Mouse (Mus musculus): Measurements from ENCODE around the gene Phtf2.

Phtf2 gene

GRCm38 (mm10) chr5:20881915-20882800 is at the start of gene Phtf2, which contains the start of gene Tmem60:
TSS of gene Phtf2 (minus strand) at chr5:20882124.
TSS of gene Tmem60 (plus strand) at chr5:20882191.
- DNase-seq: peak; percentile 99

GRCm38 (mm10) chr5:20931300-20931699 is 49.4 kb upstream of the Phtf2 start:
- DNase-seq: no peak

GRCm38 (mm10) chr5:20930430-20930829 is 48.5 kb upstream of the Phtf2 start:
- DNase-seq: no peak

GRCm38 (mm10) chr5:20929669-20930151 is 47.8 kb upstream of the Phtf2 start:
- no peak for DNase-seq

- DNase-seq: no peak
These were observed 43.5 kb upstream of the Phtf2 start for GRCm38 (mm10) chr5:20925451-20925850.

GRCm38 (mm10) chr5:20924608-20925007 is 42.7 kb upstream of the Phtf2 start:
- no peak for DNase-seq

- no peak for DNase-seq
These were observed 37.6 kb upstream of the Phtf2 start for GRCm38 (mm10) chr5:20919566-20919965.

GRCm38 (mm10) chr5:20918967-20919366 is 37.0 kb upstream of the Phtf2 start:
- DNase-seq: no peak

- peak; percentile 70 to 86 for DNase-seq
These were observed 31.7 kb upstream of the Phtf2 start for GRCm38 (mm10) chr5:20913372-20914275.

- DNase-seq: no peak
These were observed 29.8 kb upstream of the Phtf2 start for GRCm38 (mm10) chr5:20911741-20912140.

GRCm38 (mm10) chr5:20906191-20906590 is 24.3 kb upstream of the Phtf2 start:
- DNase-seq: no peak

GRCm38 (mm10) chr5:20905437-20905836 is 23.5 kb upstream of the Phtf2 start:
- no peak for DNase-seq

- DNase-seq: no peak
These were observed 22.7 kb upstream of the Phtf2 start for GRCm38 (mm10) chr5:20904647-20905046.

GRCm38 (mm10) chr5:20897446-20898167 is 15.7 kb upstream of the Phtf2 start:
- DNase-seq: no peak

GRCm38 (mm10) chr5:20884036-20884620 is 2.2 kb upstream of the Phtf2 start:
- DNase-seq: no peak

- DNase-seq: peak; percentile 76 to 79
These were observed 838 bp downstream of the Phtf2 start for GRCm38 (mm10) chr5:20880797-20881775.

- no peak for DNase-seq
These were observed 1.5 kb downstream of the Phtf2 start for GRCm38 (mm10) chr5:20880386-20880785.

- no peak for DNase-seq
These were observed 4.9 kb downstream of the Phtf2 start for GRCm38 (mm10) chr5:20876934-20877426.

GRCm38 (mm10) chr5:20873146-20873545 is 8.8 kb downstream of the Phtf2 start:
- DNase-seq: no peak

- no peak for DNase-seq
These were observed 16.6 kb downstream of the Phtf2 start for GRCm38 (mm10) chr5:20865193-20865755.

Data from cerebellum, postnatal 25 days (tissue).